Mouse (Mus musculus): Measurements from ENCODE around the gene Slc2a4. TPM values are rescaled to one million over a fixed set of nuclear protein-coding genes. Genes with fewer than 3 reads are reported as not detected.
"Not testable (repeated sequence)": the region's sequence is repeated elsewhere in the genome, so short reads cannot be mapped to it uniquely, and the experiment has no call there.

Slc2a4 gene
- polyA plus RNA-seq, 1 experiment from 2014 or later, result 7.9 TPM

DNA sequence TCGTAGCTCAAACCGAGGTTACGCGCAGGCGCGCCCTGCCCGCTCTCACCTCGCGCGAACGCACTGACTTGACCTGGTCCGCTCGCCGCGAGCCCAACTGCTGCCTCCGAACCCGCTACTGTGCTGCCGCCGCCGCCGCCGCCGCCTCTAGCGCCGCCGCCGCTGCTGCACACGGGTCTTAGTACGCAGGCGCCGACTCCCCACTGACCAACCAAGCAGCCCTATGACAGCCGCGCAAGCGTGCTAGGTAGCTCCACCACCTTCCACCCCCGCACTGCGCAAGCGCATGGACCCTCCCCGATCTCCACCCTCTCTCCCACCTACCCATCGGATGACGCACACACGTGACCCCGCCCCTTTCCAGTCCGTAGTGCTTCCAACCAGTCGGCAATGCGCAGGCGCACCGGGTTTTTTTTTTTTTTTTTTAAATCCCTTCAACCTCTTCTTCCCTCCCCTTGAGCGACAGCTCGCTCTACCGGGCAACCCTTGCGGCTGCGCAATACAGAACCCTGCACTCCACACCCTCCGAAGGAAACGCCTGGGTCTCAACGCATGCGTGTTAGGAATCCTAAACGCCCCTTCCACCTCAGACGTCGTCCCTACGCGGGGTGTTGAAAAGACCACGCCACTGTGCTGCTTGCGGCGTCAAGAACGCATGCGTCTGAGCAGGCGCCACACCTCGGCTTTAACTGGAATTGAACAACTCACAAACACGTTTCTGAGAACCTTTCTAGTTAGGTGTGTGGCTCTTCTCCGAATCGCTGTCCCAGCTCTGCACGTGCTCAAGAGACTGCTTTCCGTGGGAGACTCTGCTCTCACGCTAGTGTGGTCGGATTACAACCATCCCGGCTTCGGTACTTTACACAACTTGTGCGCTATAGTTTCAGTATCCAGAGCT is 26.6 kb downstream of the Slc2a4 start, which contains the start of gene Eif5a:
Gene Eif5a, minus strand, starts transcription at position 845 of the 898 bp plus-strand sequence.
- peak within 1 kb of the TSS; percentile 93 for H3K27ac ChIP-seq (ENCODE audit: low read depth, low read length)
- H3K4me2 ChIP-seq (replicated peaks; ENCODE audit: low read depth, low read length), result peak within 1 kb of the TSS; percentile 94
- no peaks in the 10 kb centered on the region for H3K9me3 ChIP-seq (ENCODE audit: control insufficient read depth, low read length)
- WGBS, result under 1% methylated on average over 77 of the region's 78 CpGs
- H3K36me3 ChIP-seq (ENCODE audit: control insufficient read depth, insufficient read depth, low read length), result peaks cover 12% of the 10 kb centered on the region
- H3K4me1 ChIP-seq (replicated peaks; ENCODE audit: control insufficient read depth, insufficient read depth, low read length), result peaks cover 4% of the 10 kb centered on the region; the same call in 1 of the 2 replicates
- H3K9ac ChIP-seq (ENCODE audit: low read depth, low read length), result peak within 1 kb of the TSS; percentile 91
- peak within 1 kb of the TSS; percentile 98 for H3K4me3 ChIP-seq (ENCODE audit: low read depth, low read length)
- DNase-seq (ENCODE audit: low spot score) (peak; percentile 100), ATAC-seq (ENCODE audit: low FRiP score) (peak; percentile 96)
- H3K27me3 ChIP-seq (ENCODE audit: control insufficient read depth, insufficient read depth, low read length), result no peaks in the 10 kb centered on the region

GRCm38 (mm10) chr11:69920266-69921031 is 27.5 kb downstream of the Slc2a4 start:
- Histone ChIP-seq H3K27ac (ENCODE audit: low read depth, low read length) (peak overlapping the region; percentile 93), H3K9me3 (ENCODE audit: control insufficient read depth, low read length) (no peaks in the 10 kb centered on the region), H3K9ac (ENCODE audit: low read depth, low read length) (peak overlapping the region; percentile 91), H3K4me3 (ENCODE audit: low read depth, low read length) (peak overlapping the region; percentile 98), H3K36me3 (ENCODE audit: control insufficient read depth, insufficient read depth, low read length) (peaks cover 19% of the 10 kb centered on the region), H3K4me2 (replicated peaks; ENCODE audit: low read depth, low read length) (peak overlapping the region; percentile 94), H3K4me1 (replicated peaks; ENCODE audit: control insufficient read depth, insufficient read depth, low read length) (peaks cover 4% of the 10 kb centered on the region), H3K27me3 (ENCODE audit: control insufficient read depth, insufficient read depth, low read length) (no peaks in the 10 kb centered on the region)
- ATAC-seq (ENCODE audit: low FRiP score) (peak; percentile 49), DNase-seq (ENCODE audit: low spot score) (peak; percentile 60)
- WGBS, result under 1% methylated on average over 35 of the region's 65 CpGs

- Histone ChIP-seq H3K27me3 (ENCODE audit: control insufficient read depth, insufficient read depth, low read length) (no peaks in the 10 kb centered on the region), H3K9me3 (ENCODE audit: control insufficient read depth, low read length) (no peaks in the 10 kb centered on the region), H3K9ac (ENCODE audit: low read depth, low read length) (peak overlapping the region; percentile 91), H3K4me3 (ENCODE audit: low read depth, low read length) (peak overlapping the region; percentile 98), H3K4me2 (replicated peaks; ENCODE audit: low read depth, low read length) (peak overlapping the region; percentile 94), H3K27ac (ENCODE audit: low read depth, low read length) (peak overlapping the region; percentile 93), H3K4me1 (replicated peaks; ENCODE audit: control insufficient read depth, insufficient read depth, low read length) (peaks cover 10% of the 10 kb centered on the region), H3K36me3 (ENCODE audit: control insufficient read depth, insufficient read depth, low read length) (peaks cover 19% of the 10 kb centered on the region)
- DNase-seq (ENCODE audit: low spot score), result peak; percentile 78
- no peak for ATAC-seq (ENCODE audit: low FRiP score)
- WGBS, result 2% methylated on average over 17 of the region's 17 CpGs
Observed at GRCm38 (mm10) chr11:69919661-69920265, 28.2 kb downstream of the Slc2a4 start.

- no peaks in the 10 kb centered on the region for H3K9me3 ChIP-seq (ENCODE audit: control insufficient read depth, low read length)
- peaks cover 12% of the 10 kb centered on the region for H3K4me1 ChIP-seq (replicated peaks; ENCODE audit: control insufficient read depth, insufficient read depth, low read length)
- no peak for ATAC-seq (ENCODE audit: low FRiP score)
- peaks cover 19% of the 10 kb centered on the region for H3K36me3 ChIP-seq (ENCODE audit: control insufficient read depth, insufficient read depth, low read length)
- H3K27me3 ChIP-seq (ENCODE audit: control insufficient read depth, insufficient read depth, low read length), result no peaks in the 10 kb centered on the region
- peak overlapping the region; percentile 98 for H3K4me3 ChIP-seq (ENCODE audit: low read depth, low read length)
- no peak overlapping the region for H3K9ac ChIP-seq (ENCODE audit: low read depth, low read length)
- peak overlapping the region; percentile 94 for H3K4me2 ChIP-seq (replicated peaks; ENCODE audit: low read depth, low read length)
- 85% methylated on average over 9 of the region's 9 CpGs for WGBS
- no peak overlapping the region for H3K27ac ChIP-seq (ENCODE audit: low read depth, low read length)
- DNase-seq (ENCODE audit: low spot score), result no peak
Observed at GRCm38 (mm10) chr11:69919053-69919452, 28.9 kb downstream of the Slc2a4 start.

- Histone ChIP-seq H3K4me2 (replicated peaks; ENCODE audit: low read depth, low read length) (no peak overlapping the region), H3K27ac (ENCODE audit: low read depth, low read length) (no peak overlapping the region), H3K36me3 (ENCODE audit: control insufficient read depth, insufficient read depth, low read length) (peaks cover 19% of the 10 kb centered on the region), H3K27me3 (ENCODE audit: control insufficient read depth, insufficient read depth, low read length) (no peaks in the 10 kb centered on the region), H3K4me1 (replicated peaks; ENCODE audit: control insufficient read depth, insufficient read depth, low read length) (peaks cover 14% of the 10 kb centered on the region), H3K9me3 (ENCODE audit: control insufficient read depth, low read length) (no peaks in the 10 kb centered on the region), H3K9ac (ENCODE audit: low read depth, low read length) (no peak overlapping the region), H3K4me3 (ENCODE audit: low read depth, low read length) (no peak overlapping the region)
- no peak for ATAC-seq (ENCODE audit: low FRiP score)
- 89% methylated on average over 5 of the region's 5 CpGs for WGBS
- no peak for DNase-seq (ENCODE audit: low spot score)
Observed at GRCm38 (mm10) chr11:69918118-69918517, 29.9 kb downstream of the Slc2a4 start.

DNA sequence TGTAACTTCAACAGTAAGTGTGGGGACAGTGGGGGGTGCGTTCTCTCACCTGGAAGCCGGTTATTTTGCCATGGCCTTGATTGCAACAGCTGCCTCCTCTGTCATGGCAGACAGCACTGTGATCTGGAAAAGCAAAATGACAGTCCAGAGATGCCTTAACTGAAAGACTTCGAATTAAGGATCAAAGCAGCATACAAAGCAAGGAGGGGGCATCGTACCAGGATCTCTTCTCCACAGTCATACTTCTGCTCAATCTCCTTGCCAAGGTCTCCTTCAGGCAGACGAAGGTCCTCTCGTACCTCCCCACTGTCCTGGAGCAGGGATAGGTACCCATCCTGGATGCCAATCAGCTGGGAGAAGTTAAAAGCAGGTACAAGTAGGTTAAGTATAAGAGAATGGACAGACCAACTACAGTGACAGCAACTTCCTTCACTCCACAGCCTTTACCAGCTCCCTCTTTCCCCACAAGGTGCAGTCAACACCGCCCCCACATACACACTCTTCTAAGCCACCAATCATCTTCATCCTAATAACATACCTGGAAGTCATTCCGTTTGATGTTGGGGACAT is 30.5 kb downstream of the Slc2a4 start:
- Histone ChIP-seq H3K36me3 (ENCODE audit: control insufficient read depth, insufficient read depth, low read length) (peaks cover 19% of the 10 kb centered on the region), H3K27ac (ENCODE audit: low read depth, low read length) (no peak overlapping the region), H3K4me3 (ENCODE audit: low read depth, low read length) (no peak overlapping the region), H3K4me1 (replicated peaks; ENCODE audit: control insufficient read depth, insufficient read depth, low read length) (peaks cover 16% of the 10 kb centered on the region), H3K4me2 (replicated peaks; ENCODE audit: low read depth, low read length) (no peak overlapping the region), H3K9ac (ENCODE audit: low read depth, low read length) (no peak overlapping the region), H3K9me3 (ENCODE audit: control insufficient read depth, low read length) (no peaks in the 10 kb centered on the region), H3K27me3 (ENCODE audit: control insufficient read depth, insufficient read depth, low read length) (no peaks in the 10 kb centered on the region)
- ATAC-seq (ENCODE audit: low FRiP score) (no peak), DNase-seq (ENCODE audit: low spot score) (no peak)
- 90% methylated on average over 8 of the region's 8 CpGs for WGBS

- H3K27ac ChIP-seq (ENCODE audit: low read depth, low read length); ATAC-seq (ENCODE audit: low FRiP score); H3K27me3 ChIP-seq (ENCODE audit: control insufficient read depth, insufficient read depth, low read length); DNase-seq (ENCODE audit: low spot score); H3K4me2 ChIP-seq (replicated peaks; ENCODE audit: low read depth, low read length); H3K9ac ChIP-seq (ENCODE audit: low read depth, low read length); H3K4me3 ChIP-seq (ENCODE audit: low read depth, low read length); H3K9me3 ChIP-seq (ENCODE audit: control insufficient read depth, low read length): not testable (repeated sequence)
- Histone ChIP-seq H3K4me1 (replicated peaks; ENCODE audit: control insufficient read depth, insufficient read depth, low read length) (peaks cover 16% of the 10 kb centered on the region), H3K36me3 (ENCODE audit: control insufficient read depth, insufficient read depth, low read length) (peaks cover 22% of the 10 kb centered on the region)
- 64% methylated on average over 7 of the region's 7 CpGs for WGBS
Observed at GRCm38 (mm10) chr11:69916652-69917378, 31.2 kb downstream of the Slc2a4 start.
